Mouse (Mus musculus): ENCODE measurements around the gene Taf3. TPM values are rescaled to one million over a fixed set of nuclear protein-coding genes. Genes with fewer than 3 reads are reported as not detected.

Gene Taf3
- polyA plus RNA-seq, 1 experiment, result 8.4 TPM

- TF ChIP-seq POLR2A (IDR thresholded peaks at IDR 0.05; ENCODE audit: extremely low read depth, insufficient read depth, low read length), result no peak
- no peak for TF ChIP-seq CTCF (IDR thresholded peaks at IDR 0.05; ENCODE audit: extremely low read depth, insufficient read depth, low read length)
- Histone ChIP-seq H3K4me1 (ENCODE audit: control insufficient read depth, insufficient read depth, low read length) (no peaks in the 10 kb centered on the region), H3K4me3 (ENCODE audit: insufficient read depth, low read length) (no peak overlapping the region), H3K27ac (ENCODE audit: insufficient read depth, low read length) (no peak overlapping the region)
Observed at GRCm38 (mm10) chr2:9966634-9967033, 81.8 kb downstream of the Taf3 start.

- TF ChIP-seq POLR2A (IDR thresholded peaks at IDR 0.05; ENCODE audit: extremely low read depth, insufficient read depth, low read length) (no peak), CTCF (IDR thresholded peaks at IDR 0.05; ENCODE audit: extremely low read depth, insufficient read depth, low read length) (no peak)
- no peak overlapping the region for H3K27ac ChIP-seq (ENCODE audit: insufficient read depth, low read length)
Observed at GRCm38 (mm10) chr2:9965608-9966007, 82.8 kb downstream of the Taf3 start.

GRCm38 (mm10) chr2:9962871-9963270 is 85.5 kb downstream of the Taf3 start:
- no peak overlapping the region for H3K27ac ChIP-seq (ENCODE audit: insufficient read depth, low read length)
- H3K4me3 ChIP-seq (ENCODE audit: insufficient read depth, low read length), result no peak overlapping the region
- H3K4me1 ChIP-seq (ENCODE audit: control insufficient read depth, insufficient read depth, low read length), result no peaks in the 10 kb centered on the region
- no peak for TF ChIP-seq POLR2A (IDR thresholded peaks at IDR 0.05; ENCODE audit: extremely low read depth, insufficient read depth, low read length)
- no peak for TF ChIP-seq CTCF (IDR thresholded peaks at IDR 0.05; ENCODE audit: extremely low read depth, insufficient read depth, low read length)

More at GRCm38 (mm10) chr2:9965608-9966007, 82.8 kb downstream of the Taf3 start:
- no peak overlapping the region for H3K4me3 ChIP-seq (ENCODE audit: insufficient read depth, low read length)
- H3K4me1 ChIP-seq (ENCODE audit: control insufficient read depth, insufficient read depth, low read length), result no peaks in the 10 kb centered on the region

GRCm38 (mm10) chr2:9961708-9962107 is 86.7 kb downstream of the Taf3 start:
- Histone ChIP-seq H3K4me1 (ENCODE audit: control insufficient read depth, insufficient read depth, low read length) (no peaks in the 10 kb centered on the region), H3K27ac (ENCODE audit: insufficient read depth, low read length) (no peak overlapping the region), H3K4me3 (ENCODE audit: insufficient read depth, low read length) (no peak overlapping the region)
- TF ChIP-seq CTCF (IDR thresholded peaks at IDR 0.05; ENCODE audit: extremely low read depth, insufficient read depth, low read length) (no peak), POLR2A (IDR thresholded peaks at IDR 0.05; ENCODE audit: extremely low read depth, insufficient read depth, low read length) (no peak)

GRCm38 (mm10) chr2:9958011-9958410 is 90.4 kb downstream of the Taf3 start:
- Histone ChIP-seq H3K4me3 (ENCODE audit: insufficient read depth, low read length) (no peak overlapping the region), H3K27ac (ENCODE audit: insufficient read depth, low read length) (no peak overlapping the region), H3K4me1 (ENCODE audit: control insufficient read depth, insufficient read depth, low read length) (no peaks in the 10 kb centered on the region)
- TF ChIP-seq POLR2A (IDR thresholded peaks at IDR 0.05; ENCODE audit: extremely low read depth, insufficient read depth, low read length) (no peak), CTCF (IDR thresholded peaks at IDR 0.05; ENCODE audit: extremely low read depth, insufficient read depth, low read length) (no peak)

- H3K27ac ChIP-seq (ENCODE audit: insufficient read depth, low read length), result no peak overlapping the region
- H3K4me3 ChIP-seq (ENCODE audit: insufficient read depth, low read length), result no peak overlapping the region
- no peaks in the 10 kb centered on the region for H3K4me1 ChIP-seq (ENCODE audit: control insufficient read depth, insufficient read depth, low read length)
- TF ChIP-seq POLR2A (IDR thresholded peaks at IDR 0.05; ENCODE audit: extremely low read depth, insufficient read depth, low read length) (no peak), CTCF (IDR thresholded peaks at IDR 0.05; ENCODE audit: extremely low read depth, insufficient read depth, low read length) (no peak)
Observed at GRCm38 (mm10) chr2:9956546-9956945, 91.8 kb downstream of the Taf3 start.

GRCm38 (mm10) chr2:9955576-9956535 is 92.5 kb downstream of the Taf3 start:
- Histone ChIP-seq H3K4me3 (ENCODE audit: insufficient read depth, low read length) (no peak overlapping the region), H3K27ac (ENCODE audit: insufficient read depth, low read length) (no peak overlapping the region), H3K4me1 (ENCODE audit: control insufficient read depth, insufficient read depth, low read length) (no peaks in the 10 kb centered on the region)
- TF ChIP-seq CTCF (IDR thresholded peaks at IDR 0.05; ENCODE audit: extremely low read depth, insufficient read depth, low read length), result no peak
- TF ChIP-seq POLR2A (IDR thresholded peaks at IDR 0.05; ENCODE audit: extremely low read depth, insufficient read depth, low read length), result no peak

- H3K4me1 ChIP-seq (ENCODE audit: control insufficient read depth, insufficient read depth, low read length), result no peaks in the 10 kb centered on the region
- TF ChIP-seq POLR2A (IDR thresholded peaks at IDR 0.05; ENCODE audit: extremely low read depth, insufficient read depth, low read length) (no peak), CTCF (IDR thresholded peaks at IDR 0.05; ENCODE audit: extremely low read depth, insufficient read depth, low read length) (no peak)
- H3K27ac ChIP-seq (ENCODE audit: insufficient read depth, low read length), result no peak overlapping the region
- H3K4me3 ChIP-seq (ENCODE audit: insufficient read depth, low read length), result no peak overlapping the region
Observed at GRCm38 (mm10) chr2:9946739-9947138, 101.7 kb downstream of the Taf3 start.

- Histone ChIP-seq H3K4me1 (ENCODE audit: control insufficient read depth, insufficient read depth, low read length) (no peaks in the 10 kb centered on the region), H3K4me3 (ENCODE audit: insufficient read depth, low read length) (no peak overlapping the region), H3K27ac (ENCODE audit: insufficient read depth, low read length) (no peak overlapping the region)
- TF ChIP-seq POLR2A (IDR thresholded peaks at IDR 0.05; ENCODE audit: extremely low read depth, insufficient read depth, low read length) (no peak), CTCF (IDR thresholded peaks at IDR 0.05; ENCODE audit: extremely low read depth, insufficient read depth, low read length) (no peak)
Observed at GRCm38 (mm10) chr2:9945611-9946010, 102.8 kb downstream of the Taf3 start.

GRCm38 (mm10) chr2:9943011-9943410 is 105.4 kb downstream of the Taf3 start:
- TF ChIP-seq CTCF (IDR thresholded peaks at IDR 0.05; ENCODE audit: extremely low read depth, insufficient read depth, low read length) (no peak), POLR2A (IDR thresholded peaks at IDR 0.05; ENCODE audit: extremely low read depth, insufficient read depth, low read length) (no peak)
- no peak overlapping the region for H3K4me3 ChIP-seq (ENCODE audit: insufficient read depth, low read length)
- no peak overlapping the region for H3K27ac ChIP-seq (ENCODE audit: insufficient read depth, low read length)
- H3K4me1 ChIP-seq (ENCODE audit: control insufficient read depth, insufficient read depth, low read length), result no peaks in the 10 kb centered on the region

Data from cortical plate, adult 2 months (tissue).